In the genomic region with DNA sequence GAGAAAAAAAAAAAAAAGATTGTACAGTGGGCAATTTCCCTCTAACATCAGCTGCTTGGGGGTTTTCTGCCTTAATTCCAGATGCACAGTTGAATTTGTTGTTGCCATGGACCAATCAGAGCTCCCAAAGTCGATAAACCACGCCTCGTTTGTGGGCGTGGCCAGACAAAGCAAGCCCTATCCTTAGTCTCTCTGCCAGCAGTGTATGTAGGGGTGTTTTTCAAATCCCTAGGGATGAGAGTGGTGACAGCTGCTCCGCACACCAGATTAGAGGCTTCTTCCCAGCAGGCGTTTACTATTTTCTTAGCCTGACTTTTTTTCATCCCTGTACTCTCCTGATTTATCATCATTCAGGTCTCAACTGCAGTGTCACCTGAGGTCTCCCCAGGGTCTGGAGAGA, we compare ENCODE assay signal across 9 mouse cellular contexts.
DNase-seq lines count a peak whose midpoint lies in the region.
"Had no signal": no experiment of that assay in that cellular context is flagged by ENCODE, and none has a peak within 500 bp of the region (broad histone marks: within the 10 kb centered on the region; RNA-seq: fewer than 3 reads in every experiment).

No protein-coding gene starts in this region.

- DNase-seq in kidney, postnatal 25 days, result peak; percentile 46 to 55
- no peak for DNase-seq in kidney, adult 18-20 months
- peak; percentile 83 for DNase-seq in ES-CJ7 (ENCODE audit: low read depth, low spot score)
- peak; percentile 22 for DNase-seq in adipocyte (ENCODE audit: low spot score)
- peak; percentile 52 for DNase-seq in mesoderm, embryonic 11.5 days (ENCODE audit: low read depth, low spot score)
- DNase-seq in cerebellum, postnatal 14 days, result no peak
- DNase-seq in layer of hippocampus, adult 9-10 months (ENCODE audit: low spot score), result no peak
- DNase-seq: cerebellum, adult 9-11 months; spleen, adult 18-20 months had no signal

Comparison
In these comparisons a context has a peak if more than half of its experiments do, and no peak if none do; other contexts are left out.
1. DNase-seq: peak in kidney, postnatal 25 days (2 of 2), ES-CJ7 (single experiment), adipocyte (single experiment) and mesoderm, embryonic 11.5 days (single experiment); none in kidney, adult 18-20 months (single experiment), cerebellum, postnatal 14 days (0 of 2) and layer of hippocampus, adult 9-10 months (single experiment).